Mouse (Mus musculus) kidney, postnatal 0 days (tissue): ENCODE results near the gene Kctd17. TPM values are rescaled to one million over a fixed set of nuclear protein-coding genes. Genes with fewer than 3 reads are reported as not detected.

Experiments used
- ATAC-seq: fragments of 200-750 bp; cut with Nextera tagmentation; replicated peaks from 2 replicates; pipeline ENCODE4 v1.8.0; 2017; ENCODE audit warnings: low read depth, moderate number of reproducible peaks, moderate TSS enrichment, moderate library complexity; ENCODE audit not compliant: low FRiP score
- DNase-seq: peaks from one replicate; pipeline ENCODE4 v3.0.0-alpha.2; 2016; ENCODE audit warnings: low spot score
- H3K27ac ChIP-seq: fragments of 300-500 bp; sonication (generic); 2 replicates; pipeline ENCODE4 v1.5.1; 2014; ENCODE audit warnings: mild to moderate bottlenecking
- H3K27me3 ChIP-seq: fragments of 300-500 bp; sonication (generic); 2 replicates; pipeline ENCODE4 v1.6.1; 2014; ENCODE audit warnings: low read length, mixed read lengths; ENCODE audit not compliant: insufficient read depth
- H3K36me3 ChIP-seq: fragments of 300-500 bp; sonication (generic); 2 replicates; pipeline ENCODE4 v1.6.1; 2014; ENCODE audit warnings: low read length, mixed read lengths; ENCODE audit not compliant: insufficient read depth
- H3K4me1 ChIP-seq: fragments of 300-500 bp; sonication (generic); replicated peaks from 2 replicates; pipeline ENCODE4 v1.6.1; 2014; ENCODE audit warnings: antibody characterized with exemption, low read length, mixed read lengths; ENCODE audit not compliant: insufficient read depth
- H3K4me2 ChIP-seq: fragments of 300-500 bp; sonication (generic); 2 replicates; pipeline ENCODE4 v1.6.1; 2014; ENCODE audit warnings: mild to moderate bottlenecking, low read length, moderate library complexity, mixed read lengths
- H3K4me3 ChIP-seq: fragments of 300-500 bp; sonication (generic); replicated peaks from 2 replicates; pipeline ENCODE4 v1.5.1; 2014; ENCODE audit warnings: low read depth, low read length
- H3K9ac ChIP-seq: fragments of 300-500 bp; sonication (generic); 2 replicates; pipeline ENCODE4 v1.6.1; 2014; ENCODE audit warnings: low read depth, low read length
- H3K9me3 ChIP-seq: fragments of 300-500 bp; sonication (generic); replicated peaks from 2 replicates; pipeline ENCODE4 v1.6.1; 2016; ENCODE audit warnings: low read length, inconsistent platforms, mixed read lengths
- CTCF ChIP-seq: IDR thresholded peaks from 2 replicates; pipeline ENCODE4 v1.5.1; 2016; ENCODE audit warnings: antibody characterized with exemption, low read depth, mild to moderate bottlenecking, moderate library complexity
- WGBS: fragments of 180-500 bp; shearing (Covaris S2); extraction: QIAGEN DNeasy Blood & Tissue Kit; methylation state at CpG from one replicate; pipeline ENCODE4 v1.1.7; 2014; 5-methylcytosine and 5-hydroxymethylcytosine counted together
- polyA plus RNA-seq: library from polyadenylated mRNA; unstranded; fragments of >200 nt; fragmentation: Nextera tagmentation; extraction: Ambion mirVana; gene quantifications from 2 replicates; pipeline ENCODE4 v1.2.1, GENCODE M21; 2015

The Kctd17 gene
- polyA plus RNA-seq, 1 experiment from 2014 or later = 47.8 TPM

DNA sequence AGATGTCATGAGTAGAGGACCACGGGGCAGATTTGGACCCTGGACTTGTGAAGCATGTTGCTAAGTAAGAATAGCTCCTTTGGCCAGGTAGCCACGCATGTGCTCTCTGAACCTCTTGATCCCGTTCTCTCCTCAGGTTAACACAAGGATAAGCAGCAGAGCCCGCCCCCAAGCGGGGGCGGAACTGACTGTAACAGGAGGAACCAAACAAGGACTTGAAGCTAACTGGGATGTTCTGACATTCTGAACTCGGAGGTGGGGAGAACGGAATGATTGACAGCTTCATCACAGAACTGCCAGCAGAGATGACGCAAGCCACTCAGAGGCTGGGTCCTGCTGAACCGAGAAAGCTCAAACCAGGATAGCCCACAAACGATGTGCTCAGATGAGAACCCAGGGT is 3.9 kb upstream of the Kctd17 start:
- DNase-seq (peak; percentile 51), ATAC-seq (peak; percentile 73)
- WGBS = 17% methylated on average over 11 of the region's 11 CpGs
- Histone ChIP-seq H3K4me2 (no peak overlapping the region), H3K9ac (no peak overlapping the region), H3K27me3 (no peaks in the 10 kb centered on the region), H3K4me3 (no peak overlapping the region), H3K27ac (no peak overlapping the region), H3K36me3 (no peaks in the 10 kb centered on the region), H3K9me3 (no peaks in the 10 kb centered on the region), H3K4me1 (peaks cover 6% of the 10 kb centered on the region)
- peak; percentile 21; the same call in 1 of the 2 replicates for TF ChIP-seq CTCF

DNA sequence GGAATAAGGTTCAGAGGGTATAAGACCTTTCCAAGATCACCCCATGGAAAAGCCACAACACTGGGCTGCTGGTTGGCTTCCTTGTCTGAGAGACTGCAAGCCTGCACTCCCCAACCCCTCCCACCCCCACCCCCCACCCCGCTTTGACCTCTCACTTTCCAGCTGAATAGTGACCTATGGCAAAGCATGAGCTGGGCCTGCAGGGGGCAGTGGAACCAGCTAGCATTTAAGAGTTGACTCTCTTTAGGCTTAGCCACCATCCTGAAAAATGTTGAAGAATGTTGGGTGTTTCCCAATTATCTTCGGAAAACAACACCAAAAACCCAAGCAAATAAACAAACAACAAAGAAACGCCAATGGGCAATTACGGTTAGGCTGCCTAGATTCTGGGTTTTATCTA is 3.1 kb upstream of the Kctd17 start:
- Histone ChIP-seq H3K4me3 (no peak overlapping the region), H3K36me3 (no peaks in the 10 kb centered on the region), H3K9me3 (no peaks in the 10 kb centered on the region), H3K27ac (no peak overlapping the region), H3K4me1 (peaks cover 10% of the 10 kb centered on the region), H3K9ac (no peak overlapping the region), H3K4me2 (no peak overlapping the region), H3K27me3 (no peaks in the 10 kb centered on the region)
- peak; percentile 32; the same call in 1 of the 2 replicates for TF ChIP-seq CTCF
- ATAC-seq (no peak), DNase-seq (no peak)
- 65% methylated on average over 4 of the region's 4 CpGs for WGBS

GRCm38 (mm10) chr15:78429139-78429459 is 735 bp downstream of the Kctd17 start:
- H3K4me2 ChIP-seq = peak overlapping the region; percentile 84
- DNase-seq (no peak), ATAC-seq (no peak)
- H3K4me1 ChIP-seq = peaks cover 17% of the 10 kb centered on the region
- peak overlapping the region; percentile 59 for H3K9ac ChIP-seq
- WGBS = 3% methylated on average over 3 of the region's 3 CpGs
- H3K36me3 ChIP-seq = peaks cover 9% of the 10 kb centered on the region; the same call in 1 of the 2 replicates
- TF ChIP-seq CTCF = no peak
- H3K4me3 ChIP-seq = peak overlapping the region; percentile 67
- peak overlapping the region; percentile 76 for H3K27ac ChIP-seq
- no peaks in the 10 kb centered on the region for H3K27me3 ChIP-seq
- H3K9me3 ChIP-seq = no peaks in the 10 kb centered on the region

- Histone ChIP-seq H3K4me2 (peak overlapping the region; percentile 84), H3K9ac (no peak overlapping the region), H3K9me3 (no peaks in the 10 kb centered on the region), H3K36me3 (peaks cover 9% of the 10 kb centered on the region; the same call in 1 of the 2 replicates), H3K4me3 (peak overlapping the region; percentile 67), H3K27ac (peak overlapping the region; percentile 76), H3K27me3 (no peaks in the 10 kb centered on the region), H3K4me1 (peaks cover 17% of the 10 kb centered on the region)
- ATAC-seq = no peak
- WGBS = 58% methylated on average over 13 of the region's 13 CpGs
- peak; percentile 44 for DNase-seq
- no peak for TF ChIP-seq CTCF
Observed at GRCm38 (mm10) chr15:78429871-78430622, 1.7 kb downstream of the Kctd17 start.

- 88% methylated on average over 10 of the region's 10 CpGs for WGBS
- H3K4me2 ChIP-seq = no peak overlapping the region
- H3K4me1 ChIP-seq = peaks cover 17% of the 10 kb centered on the region
- TF ChIP-seq CTCF = no peak
- no peak overlapping the region for H3K9ac ChIP-seq
- ATAC-seq (no peak), DNase-seq (no peak)
- peaks cover 14% of the 10 kb centered on the region; the same call in 1 of the 2 replicates for H3K36me3 ChIP-seq
- no peak overlapping the region for H3K4me3 ChIP-seq
- peak overlapping the region; percentile 76; the same call in 1 of the 2 replicates for H3K27ac ChIP-seq
- H3K27me3 ChIP-seq = no peaks in the 10 kb centered on the region
- no peaks in the 10 kb centered on the region for H3K9me3 ChIP-seq
Observed at GRCm38 (mm10) chr15:78430874-78431273, 2.5 kb downstream of the Kctd17 start.

DNA sequence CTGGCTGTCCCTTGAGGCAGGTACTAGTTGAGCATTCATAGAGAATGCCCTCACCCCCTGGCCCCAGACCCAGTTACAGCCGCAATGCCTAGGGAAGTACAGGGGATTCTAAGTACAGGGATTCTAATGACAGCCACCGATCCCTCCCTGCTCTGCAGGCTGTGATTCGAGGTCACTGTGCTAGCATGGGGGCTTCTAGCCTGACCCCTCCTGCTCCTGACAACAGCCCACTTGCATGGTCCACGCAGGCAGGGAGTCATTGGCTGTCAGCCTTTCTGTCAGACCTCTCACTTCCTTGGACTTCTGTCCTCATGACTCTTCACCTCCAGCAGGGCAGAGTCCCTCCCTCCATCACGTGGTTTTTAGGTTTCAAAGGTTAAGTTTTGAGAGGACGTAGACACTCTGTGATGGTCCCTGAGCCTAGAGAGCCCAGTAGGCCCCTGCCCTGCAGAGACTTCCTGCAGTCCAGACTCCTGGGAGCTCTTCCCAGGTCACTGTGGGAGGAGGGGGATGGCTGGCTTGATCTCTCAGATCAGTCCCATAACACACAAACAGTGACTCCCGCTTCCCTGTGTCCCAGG is 3.3 kb downstream of the Kctd17 start:
- Histone ChIP-seq H3K4me2 (no peak overlapping the region), H3K9ac (no peak overlapping the region), H3K4me1 (peaks cover 23% of the 10 kb centered on the region), H3K9me3 (no peaks in the 10 kb centered on the region), H3K27ac (peak overlapping the region; percentile 71), H3K36me3 (peaks cover 14% of the 10 kb centered on the region; the same call in 1 of the 2 replicates), H3K27me3 (no peaks in the 10 kb centered on the region), H3K4me3 (no peak overlapping the region)
- 77% methylated on average over 7 of the region's 7 CpGs for WGBS
- TF ChIP-seq CTCF = no peak
- ATAC-seq = peak; percentile 44; the same call in 1 of the 2 replicates
- no peak for DNase-seq
